Mouse (Mus musculus) layer of hippocampus, adult 9-11 months (tissue): Measurements from ENCODE around the gene Etfa.
A peak's percentile ranks its signal among the peaks of the same experiment; 100 is the strongest.

Source experiments
- DNase-seq: peaks from one replicate; pipeline ENCODE4 v3.0.0; 2022

Etfa gene

DNA sequence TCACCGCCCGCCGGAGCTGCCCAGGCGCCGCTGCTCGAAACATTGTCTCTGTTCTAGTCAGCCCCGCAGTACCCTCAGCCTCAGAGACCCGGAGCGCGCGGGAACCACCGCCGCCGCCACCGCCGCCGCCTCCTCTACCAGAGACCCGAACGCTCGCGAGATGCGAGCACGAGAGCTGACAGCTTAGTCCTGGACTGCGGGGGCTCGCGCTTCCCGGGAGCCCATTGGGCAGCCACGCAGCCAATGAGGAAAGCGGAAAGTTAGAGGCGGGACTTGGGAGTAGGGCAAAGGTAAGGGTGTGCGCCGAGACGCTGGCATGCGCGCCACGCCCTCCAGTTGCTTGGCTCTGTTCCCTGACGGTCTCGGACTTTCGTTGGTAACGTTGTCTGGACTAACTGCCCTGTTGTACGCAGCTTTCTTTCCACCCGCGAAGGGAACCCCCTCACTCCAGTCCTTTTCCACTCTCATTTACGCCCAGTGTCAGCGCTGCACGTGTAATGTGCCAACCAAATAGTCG is at the start of gene Etfa:
Etfa (minus strand) TSS at position 217 of the 517 bp plus-strand sequence.
- peak; percentile 96 for DNase-seq

DNA sequence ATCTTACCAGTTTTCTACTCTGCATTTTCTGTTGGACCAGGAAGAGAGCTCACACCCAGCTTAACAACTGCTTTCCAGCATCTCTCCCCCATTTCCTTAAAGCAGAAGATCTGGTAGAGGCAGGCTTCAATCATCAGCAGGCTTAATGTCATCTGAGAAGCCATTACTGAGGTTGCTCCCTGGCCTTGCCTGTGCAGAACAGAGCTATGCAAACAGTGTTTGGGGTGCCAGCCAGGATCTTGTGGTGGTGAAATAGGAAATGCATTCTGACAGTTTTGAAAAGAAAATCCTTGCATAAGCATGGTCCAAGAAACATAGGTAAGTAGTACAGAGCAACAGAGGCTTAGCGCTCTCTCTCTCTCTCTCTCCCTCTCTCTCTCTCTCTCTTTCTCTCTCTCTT is 48.9 kb upstream of the Etfa start:
- DNase-seq = no peak

- no peak for DNase-seq
Observed at GRCm38 (mm10) chr9:55554986-55555385, 42.9 kb upstream of the Etfa start.

DNA sequence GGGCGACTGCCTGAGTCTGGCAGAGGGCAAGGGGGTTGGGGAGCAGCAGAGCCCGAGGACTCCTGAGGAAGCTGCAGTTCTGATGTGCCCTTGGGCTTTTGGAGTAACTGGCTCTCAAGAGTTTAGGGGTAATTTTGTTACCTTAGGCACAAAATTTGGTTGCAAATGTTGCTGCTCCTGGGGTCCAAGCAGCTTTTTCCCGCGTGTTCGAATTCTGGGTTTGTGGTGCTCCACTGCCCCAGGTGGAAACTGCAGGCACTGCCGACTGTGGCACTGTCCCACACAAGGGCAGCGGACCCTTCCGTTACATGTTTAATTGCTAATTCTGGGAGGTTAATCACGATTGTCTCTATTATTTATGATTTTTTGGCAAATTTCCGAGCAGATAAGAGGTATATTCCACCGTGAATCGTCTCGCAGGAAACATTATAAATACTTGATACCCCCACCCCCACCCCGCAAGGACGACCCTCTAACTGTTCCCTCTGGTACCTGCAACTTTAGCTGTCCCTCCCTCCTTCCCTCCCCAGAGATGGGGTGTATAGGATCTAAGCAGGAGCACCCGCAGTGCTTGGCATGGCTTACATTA is 37.4 kb upstream of the Etfa start:
- no peak for DNase-seq

DNA sequence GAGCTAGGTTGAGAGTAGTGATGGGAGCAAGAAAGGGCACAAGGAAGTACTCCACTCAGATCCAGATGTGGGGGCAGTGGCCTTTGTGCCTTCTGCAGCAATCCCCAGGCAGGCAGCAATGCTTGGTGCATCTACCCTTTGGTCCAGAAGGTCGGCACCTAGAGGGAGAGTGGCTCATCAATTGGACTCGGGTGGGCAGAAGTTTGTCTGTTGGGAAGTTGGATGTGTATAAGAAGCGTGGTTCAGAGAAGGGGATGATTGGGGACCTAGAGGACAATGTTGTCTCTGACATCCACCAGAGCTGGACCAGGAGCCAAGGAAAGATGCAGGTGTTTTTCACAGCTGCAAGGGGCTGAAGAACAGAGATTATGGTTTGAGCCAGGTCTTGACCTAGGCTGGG is 36.8 kb upstream of the Etfa start:
- DNase-seq = no peak

- DNase-seq = no peak
Observed at GRCm38 (mm10) chr9:55546176-55547010, 34.4 kb upstream of the Etfa start.

DNA sequence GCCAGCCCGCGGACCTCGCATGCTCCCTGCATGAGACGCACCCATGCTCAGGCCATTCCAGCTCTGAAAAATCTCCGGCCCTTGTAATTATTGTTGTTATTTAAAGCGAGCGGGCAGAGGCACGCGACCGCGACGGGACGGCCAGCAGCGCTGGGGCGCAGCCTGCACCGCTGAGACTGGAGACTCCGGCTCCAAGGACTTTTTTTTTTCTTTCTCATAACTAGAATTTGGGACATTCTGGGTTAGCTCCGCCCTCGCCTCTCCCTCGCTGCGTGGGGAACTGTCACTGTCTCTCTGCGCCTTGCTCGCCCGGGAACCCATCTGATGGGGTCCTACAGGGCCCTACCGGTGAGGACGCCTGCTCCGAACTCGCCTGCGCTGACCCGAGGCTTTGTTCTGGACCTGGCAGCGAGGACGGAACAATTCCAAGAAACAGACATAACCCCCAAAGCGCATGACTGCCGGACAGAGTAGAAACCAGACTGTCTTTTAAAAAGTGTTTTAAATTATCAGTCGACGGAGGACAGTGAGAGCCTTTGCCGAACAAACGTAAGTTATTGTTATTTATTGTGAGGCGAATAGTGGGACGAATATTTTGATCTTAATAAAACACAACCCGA is 33.6 kb upstream of the Etfa start:
- no peak for DNase-seq

- no peak for DNase-seq
Observed at GRCm38 (mm10) chr9:55544861-55545555, 33.0 kb upstream of the Etfa start.

DNA sequence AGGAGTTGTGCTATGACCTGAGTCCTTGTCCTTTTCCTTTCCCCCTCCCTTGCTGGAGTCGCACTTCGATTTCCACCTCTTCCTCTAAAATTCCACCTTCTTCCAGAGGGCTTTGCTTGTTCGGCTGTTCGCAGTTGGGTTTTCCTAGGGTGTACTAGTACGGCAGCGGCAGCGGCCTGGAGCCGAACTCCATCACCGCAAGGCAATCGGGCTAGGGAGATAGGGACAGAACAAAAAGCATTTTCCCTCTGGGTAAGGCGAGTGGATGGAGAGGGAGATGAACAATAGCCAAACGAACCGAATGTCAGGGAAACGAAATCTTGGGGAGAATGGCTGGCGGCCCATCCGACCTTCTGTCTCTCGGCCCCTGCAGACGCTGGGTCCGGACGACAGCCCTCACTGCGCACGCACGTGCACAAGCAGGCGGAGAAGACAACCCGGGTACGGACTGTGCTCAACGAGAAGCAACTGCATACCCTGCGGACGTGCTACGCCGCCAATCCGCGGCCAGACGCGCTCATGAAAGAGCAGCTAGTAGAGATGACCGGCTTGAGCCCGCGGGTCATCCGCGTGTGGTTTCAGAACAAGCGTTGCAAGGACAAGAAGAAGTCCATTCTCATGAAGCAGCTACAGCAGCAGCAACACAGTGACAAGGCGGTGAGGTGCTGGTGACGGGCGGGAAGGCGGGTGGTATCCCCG is 31.8 kb upstream of the Etfa start:
- DNase-seq = no peak

DNA sequence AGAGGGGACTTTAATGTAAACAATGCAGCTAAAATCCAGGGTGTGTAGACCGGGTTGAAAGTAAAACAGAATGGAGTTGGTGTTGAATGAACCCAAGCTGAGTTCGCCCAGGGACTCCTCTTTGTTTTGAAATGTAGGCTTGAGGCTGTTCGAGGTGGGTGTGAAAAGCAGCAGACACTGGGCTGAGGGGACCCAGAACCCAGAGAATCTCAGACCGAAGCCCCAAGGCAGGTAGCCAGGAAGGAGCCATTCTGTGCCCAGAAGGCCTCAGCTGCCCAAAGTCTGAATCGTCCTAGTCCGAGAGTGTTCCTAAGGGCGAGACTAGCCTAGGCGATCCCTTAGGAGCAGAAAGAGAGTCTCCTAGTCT is 31.3 kb upstream of the Etfa start:
- DNase-seq = no peak

- DNase-seq = no peak
Observed at GRCm38 (mm10) chr9:55542366-55543325, 30.6 kb upstream of the Etfa start.

DNA sequence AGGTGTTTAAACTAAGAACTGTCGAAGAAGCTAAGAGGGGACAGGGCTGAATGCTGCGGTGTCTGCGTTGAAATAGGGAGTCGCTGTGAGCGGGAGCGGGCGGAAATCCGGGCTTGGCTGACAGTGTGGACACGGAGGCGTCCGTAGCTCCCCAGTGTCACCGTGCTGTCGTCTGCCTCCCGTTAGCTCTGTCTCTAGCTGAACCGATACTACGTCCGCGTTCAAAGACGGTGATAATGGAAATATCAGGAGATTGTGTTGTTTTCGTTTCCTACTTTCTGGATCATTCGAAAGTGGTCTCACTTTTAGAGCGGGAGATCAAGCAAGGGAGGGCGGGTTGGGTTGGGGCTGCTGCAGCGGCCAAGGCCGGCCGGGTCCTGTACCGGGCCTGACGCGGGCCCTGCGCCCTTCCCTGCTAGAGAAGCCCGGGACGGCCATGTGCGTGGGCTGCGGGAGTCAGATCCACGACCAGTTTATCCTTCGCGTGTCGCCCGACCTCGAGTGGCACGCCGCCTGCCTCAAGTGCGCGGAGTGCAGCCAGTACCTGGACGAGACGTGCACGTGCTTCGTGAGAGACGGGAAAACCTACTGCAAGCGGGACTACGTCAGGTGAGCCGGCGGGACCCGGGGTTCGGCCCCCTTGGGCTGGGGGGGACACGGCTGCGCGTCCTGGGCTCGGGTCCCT is 29.8 kb upstream of the Etfa start:
- DNase-seq = no peak

DNA sequence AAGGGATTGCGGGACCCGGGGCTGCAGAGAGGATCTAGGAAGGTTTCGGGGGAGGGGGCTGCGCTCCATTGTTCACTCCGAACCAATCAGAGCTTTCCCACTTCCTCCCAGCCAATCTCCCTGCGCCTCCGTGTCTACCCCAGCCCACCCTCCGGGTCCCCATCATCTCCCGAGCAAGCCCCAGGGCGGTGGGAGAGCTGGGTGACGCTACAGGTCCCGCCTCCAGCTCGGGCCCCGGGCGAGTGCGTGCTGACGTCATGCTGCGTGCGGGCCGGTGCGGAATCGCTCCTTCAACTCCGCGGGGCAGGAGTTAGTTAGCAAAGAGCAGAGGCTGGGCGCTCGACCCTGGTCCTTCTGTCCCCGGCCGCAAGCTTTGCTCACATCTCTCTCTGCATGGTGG is 28.8 kb upstream of the Etfa start:
- DNase-seq = no peak

DNA sequence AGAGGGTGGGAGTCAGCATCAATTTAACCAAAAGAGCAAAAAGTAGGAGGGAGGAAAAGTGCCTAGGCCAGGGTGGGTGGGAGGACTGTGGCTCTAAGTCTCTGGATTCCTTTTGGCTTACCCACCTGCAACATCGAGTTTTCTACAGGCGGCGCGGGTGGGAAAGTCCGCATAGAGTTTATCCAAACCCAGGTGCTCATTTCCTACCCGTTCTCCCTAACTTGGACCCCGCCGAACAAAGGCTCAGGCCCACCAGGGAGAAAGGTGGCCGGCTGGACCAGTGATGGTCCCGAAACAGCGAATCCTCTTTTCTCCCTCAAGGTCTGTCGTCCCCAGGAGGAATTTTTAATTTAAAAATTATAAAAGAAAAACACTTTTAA is 28.3 kb upstream of the Etfa start:
- DNase-seq = no peak

GRCm38 (mm10) chr9:55539661-55540390 is 27.8 kb upstream of the Etfa start:
- no peak for DNase-seq

DNA sequence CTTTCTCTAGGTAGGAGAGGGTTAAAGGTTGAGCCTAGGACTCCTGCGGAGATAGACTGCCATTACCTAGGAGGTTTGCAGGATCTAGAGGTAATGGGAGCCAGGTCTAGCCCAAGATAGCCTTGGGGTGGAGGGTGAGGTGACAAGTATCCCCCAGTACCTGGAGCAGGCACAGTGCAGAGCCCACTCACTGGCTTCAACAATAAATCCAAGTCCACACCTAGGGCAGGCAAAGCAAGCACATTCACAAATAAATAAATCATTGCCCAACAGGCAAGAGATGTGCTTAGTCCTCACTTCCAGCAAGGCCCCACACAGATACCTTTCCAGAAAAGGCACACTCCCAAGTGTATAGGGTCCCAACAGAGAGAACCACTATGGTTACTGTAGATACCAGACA is 27.0 kb upstream of the Etfa start:
- DNase-seq = no peak

GRCm38 (mm10) chr9:55538377-55538776 is 26.3 kb upstream of the Etfa start, which contains the start of gene Isl2:
TSS of gene Isl2 (plus strand) at chr9:55538672.
- DNase-seq = no peak

- no peak for DNase-seq
Observed at GRCm38 (mm10) chr9:55535907-55536306, 23.9 kb upstream of the Etfa start.

GRCm38 (mm10) chr9:55525716-55526115 is 13.7 kb upstream of the Etfa start:
- DNase-seq = no peak

- DNase-seq = no peak
Observed at GRCm38 (mm10) chr9:55511521-55511993, 486 bp downstream of the Etfa start.
